Mouse (Mus musculus) adrenal gland, adult 2 months (tissue): ENCODE measurements around the gene Aip. TPM values are rescaled to one million over a fixed set of nuclear protein-coding genes. Genes with fewer than 3 reads are reported as not detected.

Source experiments
- polyA plus RNA-seq: library from polyadenylated mRNA; depleted of rRNA; stranded (reverse); fragments of >200 nt; gene quantifications from 2 replicates; pipeline ENCODE4 v1.2.3, GENCODE M21; 2012; rRNA removed
- total RNA-seq, 2 experiments: library from RNA; stranded (reverse); gene quantifications; 2 replicates each; pipeline ENCODE4 v1.2.3; 2021

The Aip gene
- total and polyA plus RNA-seq, 3 experiments, result 89.5 to 134 (median 102) TPM

Other genes starting within 250 kb of the Aip start
Only the 30 nearest of the 33 such genes appear.
- 10 to 100 TPM; 48.3 to 59.2 TPM for gene Unc93b1, start 190.7 kb downstream of the Aip start, total RNA-seq
- gene Unc93b1, start 190.7 kb downstream of the Aip start, polyA plus RNA-seq, result 180 and 186 TPM in 2 replicates
- under 1 TPM; 0.38 to 0.63 TPM for gene Aldh3b3, start 167.2 kb downstream of the Aip start, total RNA-seq
- 0.43 and 0.54 TPM in 2 replicates for gene Aldh3b3, start 167.2 kb downstream of the Aip start, polyA plus RNA-seq
- gene Aldh3b2, start 153.5 kb downstream of the Aip start, total RNA-seq, result 10 to 100 TPM; 12.2 to 15.2 TPM
- gene Aldh3b2, start 153.5 kb downstream of the Aip start, polyA plus RNA-seq, result 4.0 and 7.6 TPM in 2 replicates
- gene Acy3, start 139.3 kb downstream of the Aip start, total RNA-seq, result 10 to 100 TPM; 16.5 to 22.7 TPM
- 80.5 and 96.1 TPM in 2 replicates for gene Acy3, start 139.3 kb downstream of the Aip start, polyA plus RNA-seq
- gene Tbx10, start 133.1 kb downstream of the Aip start, total RNA-seq, result not detected
- not detected in 2 replicates for gene Tbx10, start 133.1 kb downstream of the Aip start, polyA plus RNA-seq
- 10 to 100 TPM; 25.1 to 27.0 TPM for gene Nudt8, start 125.3 kb downstream of the Aip start, total RNA-seq
- 36.7 and 65.9 TPM in 2 replicates for gene Nudt8, start 125.3 kb downstream of the Aip start, polyA plus RNA-seq
- under 1 TPM; 0.55 to 0.69 TPM for gene Gm49405, start 125.2 kb downstream of the Aip start, total RNA-seq
- 1.3 and 2.0 TPM in 2 replicates for gene Gm49405, start 125.2 kb downstream of the Aip start, polyA plus RNA-seq
- 1 to 10 TPM; 1.1 to 1.8 TPM for gene Doc2g, start 122.5 kb downstream of the Aip start, total RNA-seq
- 6.2 and 9.3 TPM in 2 replicates for gene Doc2g, start 122.5 kb downstream of the Aip start, polyA plus RNA-seq
- gene Ndufv1, start 113.1 kb downstream of the Aip start, total RNA-seq, result 100 to 1,000 TPM; 260 to 445 TPM
- gene Ndufv1, start 113.1 kb downstream of the Aip start, polyA plus RNA-seq, result 145 and 150 TPM in 2 replicates
- 100 to 1,000 TPM; 401 to 452 TPM for gene Gstp1, start 87.9 kb downstream of the Aip start, total RNA-seq
- 752 and 925 TPM in 2 replicates for gene Gstp1, start 87.9 kb downstream of the Aip start, polyA plus RNA-seq
- gene Gstp2, start 79.8 kb downstream of the Aip start, total RNA-seq, result 10 to 100 TPM; 57.2 to 61.4 TPM
- 7.9 and 13.8 TPM in 2 replicates for gene Gstp2, start 79.8 kb downstream of the Aip start, polyA plus RNA-seq
- 1 to 10 TPM in 1 of 2 experiments, under 1 TPM in 1; 0.62 to 2.3 TPM for gene Gstp3, start 66.3 kb downstream of the Aip start, total RNA-seq
- 0.79 and 0.83 TPM in 2 replicates for gene Gstp3, start 66.3 kb downstream of the Aip start, polyA plus RNA-seq
- gene Cabp2, start 44.3 kb downstream of the Aip start, total RNA-seq, result not detected
- gene Cabp2, start 44.3 kb downstream of the Aip start, polyA plus RNA-seq, result not detected in 2 replicates
- 100 to 1,000 TPM; 128 to 131 TPM for gene Cdk2ap2, start 28.7 kb downstream of the Aip start, total RNA-seq
- 339 and 371 TPM in 2 replicates for gene Cdk2ap2, start 28.7 kb downstream of the Aip start, polyA plus RNA-seq
- 10 to 100 TPM; 87.4 to 87.6 TPM for gene Pitpnm1, start 25.9 kb downstream of the Aip start, total RNA-seq
- 164 and 171 TPM in 2 replicates for gene Pitpnm1, start 25.9 kb downstream of the Aip start, polyA plus RNA-seq
- gene Gpr152, start 13.9 kb upstream of the Aip start, total RNA-seq, result under 1 TPM; 0.09 to 0.17 TPM
- 0.10 and 0.18 TPM in 2 replicates for gene Gpr152, start 13.9 kb upstream of the Aip start, polyA plus RNA-seq
- gene Cabp4, start 18.2 kb upstream of the Aip start, total RNA-seq, result under 1 TPM; 0.29 to 0.69 TPM
- 0.12 and 0.26 TPM in 2 replicates for gene Cabp4, start 18.2 kb upstream of the Aip start, polyA plus RNA-seq
- 100 to 1,000 TPM; 154 to 202 TPM for gene Coro1b, start 22.8 kb upstream of the Aip start, total RNA-seq
- gene Coro1b, start 22.8 kb upstream of the Aip start, polyA plus RNA-seq, result 199 and 225 TPM in 2 replicates
- 1 to 10 TPM; 2.5 to 5.7 TPM for gene Ptprcap, start 27.7 kb upstream of the Aip start, total RNA-seq
- 54.9 and 57.6 TPM in 2 replicates for gene Ptprcap, start 27.7 kb upstream of the Aip start, polyA plus RNA-seq
- gene Rps6kb2, start 37.5 kb upstream of the Aip start, total RNA-seq, result 10 to 100 TPM; 27.6 to 39.5 TPM
- 48.3 and 60.8 TPM in 2 replicates for gene Rps6kb2, start 37.5 kb upstream of the Aip start, polyA plus RNA-seq
- 1 to 10 TPM; 2.9 to 5.8 TPM for gene Carns1, start 49.6 kb upstream of the Aip start, total RNA-seq
- gene Carns1, start 49.6 kb upstream of the Aip start, polyA plus RNA-seq, result 3.8 and 5.1 TPM in 2 replicates
- gene Tbc1d10c, start 65.4 kb upstream of the Aip start, total RNA-seq, result under 1 TPM in 1 of 2 experiments, not detected in 1; 0.97 TPM
- gene Tbc1d10c, start 65.4 kb upstream of the Aip start, polyA plus RNA-seq, result 2.1 and 4.8 TPM in 2 replicates
- 100 to 1,000 TPM; 342 to 392 TPM for gene Ppp1ca, start 66.2 kb upstream of the Aip start, total RNA-seq
- 443 and 514 TPM in 2 replicates for gene Ppp1ca, start 66.2 kb upstream of the Aip start, polyA plus RNA-seq
- 10 to 100 TPM in 1 of 2 experiments, 1 to 10 TPM in 1; 6.9 to 12.3 TPM for gene Rad9a, start 75.8 kb upstream of the Aip start, total RNA-seq
- gene Rad9a, start 75.8 kb upstream of the Aip start, polyA plus RNA-seq, result 16.4 and 17.2 TPM in 2 replicates
- 1 to 10 TPM; 5.5 to 9.0 TPM for gene Clcf1, start 88.4 kb upstream of the Aip start, total RNA-seq
- gene Clcf1, start 88.4 kb upstream of the Aip start, polyA plus RNA-seq, result 16.3 and 19.3 TPM in 2 replicates
- not detected for gene AC109138.7, start 88.5 kb upstream of the Aip start, total RNA-seq
- gene AC109138.7, start 88.5 kb upstream of the Aip start, polyA plus RNA-seq, result not detected in 2 replicates
- 10 to 100 TPM; 41.9 to 52.3 TPM for gene Pold4, start 106.0 kb upstream of the Aip start, total RNA-seq
- 112 and 146 TPM in 2 replicates for gene Pold4, start 106.0 kb upstream of the Aip start, polyA plus RNA-seq
- gene Ssh3, start 143.3 kb upstream of the Aip start, total RNA-seq, result 10 to 100 TPM; 30.9 to 34.4 TPM
- gene Ssh3, start 143.3 kb upstream of the Aip start, polyA plus RNA-seq, result 67.4 and 86.6 TPM in 2 replicates
- gene Ankrd13d, start 157.3 kb upstream of the Aip start, total RNA-seq, result 1 to 10 TPM; 2.5 to 5.7 TPM
- 5.4 and 8.3 TPM in 2 replicates for gene Ankrd13d, start 157.3 kb upstream of the Aip start, polyA plus RNA-seq
- 10 to 100 TPM; 49.1 to 49.7 TPM for gene Grk2, start 180.4 kb upstream of the Aip start, total RNA-seq
- gene Grk2, start 180.4 kb upstream of the Aip start, polyA plus RNA-seq, result 60.4 and 62.6 TPM in 2 replicates